Mouse (Mus musculus) erythroid progenitor cell, adult 5-6 weeks (primary cell): ENCODE results near the gene Agr2. TPM values are rescaled to one million over a fixed set of nuclear protein-coding genes. Genes with fewer than 3 reads are reported as not detected.

Experiments used
- total RNA-seq, 2 experiments: library from RNA; stranded (forward) in 1 of 2; stranded (reverse) in 1 of 2; fragments of 150-400 nt in 1 of 2; fragments of 186-747, 209-891 nt in 1 of 2; gene quantifications; 2 replicates each; pipeline versions ENCODE4 v1.2.3 to v1.2.4; 2015 to 2017; ENCODE audit warnings: low replicate concordance in 2 of 2

The Agr2 gene
- total RNA-seq, 2 experiments from 2014 or later: not detected

Other genes with a start within 250 kb of the Agr2 start
- not detected in 2 replicates for gene Agr3, start 67.3 kb upstream of the Agr2 start, total RNA-seq (2015; ENCODE audit: low replicate concordance)
- not detected in 2 replicates for gene Agr3, start 67.3 kb upstream of the Agr2 start, total RNA-seq (2017; ENCODE audit: low replicate concordance)
- gene Tspan13, start 49.6 kb downstream of the Agr2 start, total RNA-seq (2015; ENCODE audit: low replicate concordance): 58.4 and 68.3 TPM in 2 replicates
- gene Tspan13, start 49.6 kb downstream of the Agr2 start, total RNA-seq (2017; ENCODE audit: low replicate concordance): 30.5 and 44.0 TPM in 2 replicates
- 3.6 and 7.5 TPM in 2 replicates for gene Ankmy2, start 164.2 kb downstream of the Agr2 start, total RNA-seq (2015; ENCODE audit: low replicate concordance)
- gene Ankmy2, start 164.2 kb downstream of the Agr2 start, total RNA-seq (2017; ENCODE audit: low replicate concordance): 3.2 and 10.0 TPM in 2 replicates
- 18.4 and 28.1 TPM in 2 replicates for gene Bzw2, start 165.2 kb downstream of the Agr2 start, total RNA-seq (2015; ENCODE audit: low replicate concordance)
- 9.6 and 13.4 TPM in 2 replicates for gene Bzw2, start 165.2 kb downstream of the Agr2 start, total RNA-seq (2017; ENCODE audit: low replicate concordance)